In genomic region chr17:79354444-79355270, GRCm38 (mm10) we compare ENCODE assay signal across 8 mouse cellular contexts. TPM values are rescaled to one million over a fixed set of nuclear protein-coding genes. Genes with fewer than 3 reads are reported as not detected.
DNase-seq lines count a peak whose midpoint lies in the region; ATAC-seq and TF ChIP-seq lines count a peak whose summit lies in the region.

Cdc42ep3 (minus strand) TSS chr17:79355091.

- H3K27ac ChIP-seq in embryonic facial prominence, embryonic 12.5 days, result peak within 1 kb of the TSS; percentile 80
- peak within 1 kb of the TSS; percentile 87 for H3K27ac ChIP-seq in limb, embryonic 15.5 days
- H3K27ac ChIP-seq in midbrain, embryonic 16.5 days (ENCODE audit: low read length), result peak within 1 kb of the TSS; percentile 98
- H3K27ac ChIP-seq in spleen, adult 2 months (ENCODE audit: insufficient read depth, low read length), result peak within 1 kb of the TSS; percentile 76

- no peaks in the 10 kb centered on the region for H3K9me3 ChIP-seq in embryonic facial prominence, embryonic 12.5 days
- no peaks in the 10 kb centered on the region for H3K9me3 ChIP-seq in limb, embryonic 15.5 days
- H3K9me3 ChIP-seq in midbrain, embryonic 16.5 days (replicated peaks; ENCODE audit: control insufficient read depth, low read length, poor library complexity, severe bottlenecking), result no peaks in the 10 kb centered on the region

- H3K4me1 ChIP-seq in embryonic facial prominence, embryonic 12.5 days, result peaks cover 26% of the 10 kb centered on the region
- H3K4me1 ChIP-seq in limb, embryonic 15.5 days, result peaks cover 36% of the 10 kb centered on the region
- H3K4me1 ChIP-seq in midbrain, embryonic 16.5 days (ENCODE audit: control insufficient read depth, insufficient read depth, low read length), result peaks cover 21% of the 10 kb centered on the region
- H3K4me1 ChIP-seq in spleen, adult 2 months (ENCODE audit: control insufficient read depth, insufficient read depth, insufficient read length), result no peaks in the 10 kb centered on the region; the same call in none of the 2 replicates

- WGBS in embryonic facial prominence, embryonic 12.5 days, result under 1% methylated on average over 53 of the region's 74 CpGs
- WGBS in limb, embryonic 15.5 days, result under 1% methylated on average over 66 of the region's 74 CpGs
- WGBS in midbrain, embryonic 16.5 days, result under 1% methylated on average over 50 of the region's 74 CpGs
- under 1% methylated on average over 68 of the region's 74 CpGs for WGBS in spleen, adult 2 months

- peak; percentile 86 for DNase-seq in 3134 (ENCODE audit: extremely low read depth, insufficient read length, low spot score)
- DNase-seq in adrenal gland, postnatal 25 days, result peak; percentile 88
- peak; percentile 83 to 89 for DNase-seq in heart, adult 18-20 months
- DNase-seq in kidney, adult 18-20 months, result peak; percentile 87
- peak; percentile 21 to 76 for DNase-seq in spleen, adult 2 months (ENCODE audit: low read depth in 1 of 2, low spot score in 2 of 2)

- H3K4me2 ChIP-seq in embryonic facial prominence, embryonic 12.5 days (replicated peaks), result peak within 1 kb of the TSS; percentile 99
- H3K4me2 ChIP-seq in limb, embryonic 15.5 days, result peak within 1 kb of the TSS; percentile 100
- H3K4me2 ChIP-seq in midbrain, embryonic 16.5 days (ENCODE audit: low read length), result peak within 1 kb of the TSS; percentile 86

- H3K36me3 ChIP-seq in embryonic facial prominence, embryonic 12.5 days, result no peaks in the 10 kb centered on the region
- no peaks in the 10 kb centered on the region for H3K36me3 ChIP-seq in limb, embryonic 15.5 days
- H3K36me3 ChIP-seq in midbrain, embryonic 16.5 days (ENCODE audit: control insufficient read depth, insufficient read depth, low read length), result no peaks in the 10 kb centered on the region
- no peaks in the 10 kb centered on the region for H3K36me3 ChIP-seq in spleen, adult 2 months (ENCODE audit: control insufficient read depth, insufficient read depth, low read length)

- no peak for TF ChIP-seq CTCF in spleen, adult 2 months (IDR thresholded peaks at IDR 0.05; ENCODE audit: extremely low read depth, insufficient read depth, insufficient read length, insufficient replicate concordance)

- H3K27me3 ChIP-seq in embryonic facial prominence, embryonic 12.5 days, result 0 out of 2 replicates have a peak, but pooled peaks cover 3% of the 10 kb centered on the region
- 0 out of 2 replicates have a peak, but pooled peaks cover 4% of the 10 kb centered on the region for H3K27me3 ChIP-seq in limb, embryonic 15.5 days
- no peaks in the 10 kb centered on the region; the same call in 1 of the 2 replicates for H3K27me3 ChIP-seq in midbrain, embryonic 16.5 days (ENCODE audit: control insufficient read depth, insufficient read depth, low read depth, low read length)
- H3K27me3 ChIP-seq in spleen, adult 2 months (ENCODE audit: control insufficient read depth, insufficient read depth, low read length), result no peaks in the 10 kb centered on the region

- peak within 1 kb of the TSS; percentile 68 for H3K9ac ChIP-seq in embryonic facial prominence, embryonic 12.5 days
- peak within 1 kb of the TSS; percentile 61 for H3K9ac ChIP-seq in limb, embryonic 15.5 days
- H3K9ac ChIP-seq in midbrain, embryonic 16.5 days (ENCODE audit: low read depth, low read length), result peak within 1 kb of the TSS; percentile 98

- 0 out of 2 replicates have a peak, but pooled peaks have one; percentile 36 for TF ChIP-seq POLR2A in spleen, adult 2 months (IDR thresholded peaks at IDR 0.05; ENCODE audit: low read depth, low read length)

- peak; percentile 79 for ATAC-seq in embryonic facial prominence, embryonic 12.5 days (ENCODE audit: insufficient number of reproducible peaks, insufficient read depth, low FRiP score, low TSS enrichment)
- ATAC-seq in limb, embryonic 15.5 days (ENCODE audit: insufficient number of reproducible peaks, low FRiP score, low TSS enrichment, low read depth), result peak; percentile 77
- ATAC-seq in midbrain, embryonic 16.5 days, result peak; percentile 88

- H3K4me3 ChIP-seq in embryonic facial prominence, embryonic 12.5 days, result peak within 1 kb of the TSS; percentile 76
- peak within 1 kb of the TSS; percentile 79 for H3K4me3 ChIP-seq in limb, embryonic 15.5 days
- peak within 1 kb of the TSS; percentile 83 for H3K4me3 ChIP-seq in midbrain, embryonic 16.5 days (ENCODE audit: low read depth, low read length)
- H3K4me3 ChIP-seq in spleen, adult 2 months (ENCODE audit: extremely low read depth, insufficient read depth, insufficient read length), result peak within 1 kb of the TSS; percentile 74

RNA-seq across cellular contexts. Expression of gene Cdc42ep3, which starts in this region (rescaled TPM):
- 7.4 and 7.9 TPM in 2 replicates for total RNA-seq in adrenal gland, postnatal 25 days (2021)
- 50.2 and 61.5 TPM in 2 replicates for polyA plus RNA-seq in embryonic facial prominence, embryonic 12.5 days (2016; fragmentation: Nextera tagmentation; extraction: Ambion mirVana)
- 10 to 100 TPM; 23.5 to 29.8 TPM for total RNA-seq in heart, adult 18-20 months (2021)
- polyA plus RNA-seq in limb, embryonic 15.5 days (2015; fragmentation: Nextera tagmentation; extraction: Ambion mirVana), result 72.6 and 77.5 TPM in 2 replicates
- polyA plus RNA-seq in midbrain, embryonic 16.5 days (2015; fragmentation: Nextera tagmentation; extraction: Ambion mirVana), result 49.4 and 49.7 TPM in 2 replicates
- polyA plus RNA-seq in spleen, adult 2 months (2012; rRNA removed), result 9.1 and 12.0 TPM in 2 replicates

Comparison
In these comparisons a context has a peak if more than half of its experiments do, and no peak if none do; other contexts are left out.
1. Peak in every context shown above with its lines: DNase-seq, ATAC-seq, H3K4me3 ChIP-seq and H3K27ac ChIP-seq.